Mouse (Mus musculus) myocyte (in vitro differentiated cells): ENCODE data around the gene Dnm2.

Source experiments
- MYOD1 ChIP-seq, 3 experiments: IDR thresholded peaks; one replicate each; pipeline ENCODE4 v1.6.1; 2011; ENCODE audit warnings: control low read depth in 2 of 3, low read depth in 2 of 3, mild to moderate bottlenecking in 2 of 3, moderate library complexity in 1 of 3; ENCODE audit not compliant: insufficient read length in 2 of 3, control insufficient read depth in 1 of 3
- MYOG ChIP-seq, 3 experiments: IDR thresholded peaks; one replicate each; pipeline ENCODE4 v1.6.1; 2011; ENCODE audit warnings: control low read depth in 2 of 3, low read depth in 2 of 3, mild to moderate bottlenecking in 2 of 3; ENCODE audit not compliant: insufficient read length in 2 of 3, control insufficient read depth in 1 of 3, insufficient read depth in 1 of 3
- POLR2A ChIP-seq: IDR thresholded peaks from one replicate; pipeline ENCODE4 v1.6.1; 2011; ENCODE audit warnings: low read depth, mild to moderate bottlenecking, control low read depth, moderate library complexity; ENCODE audit not compliant: insufficient read length
- POLR2AphosphoS2 ChIP-seq: IDR thresholded peaks from one replicate; pipeline ENCODE4 v1.6.1; 2011; ENCODE audit warnings: low read depth, control low read depth; ENCODE audit not compliant: insufficient read length
- REST ChIP-seq: IDR thresholded peaks from one replicate; pipeline ENCODE4 v1.6.1; 2011; ENCODE audit warnings: mild to moderate bottlenecking, control low read depth, moderate library complexity; ENCODE audit not compliant: insufficient read depth, insufficient read length
- USF1 ChIP-seq: IDR thresholded peaks from one replicate; pipeline ENCODE4 v1.6.1; 2011; ENCODE audit warnings: low read depth, mild to moderate bottlenecking, control low read depth, moderate library complexity

DNA sequence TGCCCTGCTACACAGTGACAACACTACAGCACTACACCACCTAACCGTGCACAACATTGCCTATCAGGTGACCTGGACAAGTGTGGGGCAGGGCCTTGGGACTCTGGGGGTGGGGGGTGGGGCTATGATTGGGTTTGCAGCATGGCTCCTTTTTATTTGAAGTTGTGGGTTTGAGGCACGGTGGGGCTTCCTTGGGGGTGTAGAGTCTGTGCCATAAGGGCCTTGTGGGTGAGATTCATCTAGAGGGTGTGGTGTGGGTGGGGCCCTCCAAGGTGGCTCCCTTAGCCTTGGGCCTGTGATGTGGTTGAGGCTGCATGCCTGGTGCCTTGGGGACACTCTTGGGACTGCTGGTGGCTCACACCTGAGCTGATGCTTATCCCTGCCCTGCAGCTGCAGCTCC lies 5.1 kb upstream of the Dnm2 start:
- TF ChIP-seq REST (no peak), USF1 (no peak), POLR2A (no peak), MYOD1 (IDR thresholded peaks at IDR 0.05; ENCODE audit: control insufficient read depth in 1 of 3, insufficient read length in 2 of 3, low read depth in 2 of 3) (no peak), POLR2AphosphoS2 (no peak), MYOG (IDR thresholded peaks at IDR 0.05; ENCODE audit: control insufficient read depth in 1 of 3, insufficient read depth in 1 of 3, insufficient read length in 2 of 3, low read depth in 2 of 3) (no peak)
